Mouse (Mus musculus) E14TG2a.4 (cell line): ENCODE measurements around the gene Megf9.

Experiments
- H3K27me3 ChIP-seq: 2 replicates; pipeline ENCODE4 v1.6.1; 2014; ENCODE audit warnings: low read length, control low read depth; ENCODE audit not compliant: insufficient read depth
- H3K36me3 ChIP-seq: 2 replicates; pipeline ENCODE4 v1.6.1; 2014; ENCODE audit warnings: low read length, control low read depth; ENCODE audit not compliant: insufficient read depth
- H3K4me1 ChIP-seq: replicated peaks from 2 replicates; pipeline ENCODE4 v1.6.1; 2014; ENCODE audit warnings: low read depth, low read length, control low read depth
- H3K4me3 ChIP-seq: replicated peaks from 2 replicates; pipeline ENCODE4 v1.5.1; 2014; ENCODE audit warnings: mild to moderate bottlenecking, low read length
- H3K9me3 ChIP-seq: 2 replicates; pipeline ENCODE4 v1.6.1; 2014; ENCODE audit warnings: low read length, control low read depth
- CTCF ChIP-seq: conservative IDR thresholded peaks from 2 replicates; pipeline ENCODE4 v1.5.1; 2014; ENCODE audit warnings: low read length
- NANOG ChIP-seq: IDR thresholded peaks from 2 replicates; pipeline ENCODE4 v1.6.1; 2014; ENCODE audit warnings: borderline replicate concordance, low read length, mixed read lengths
- POU5F1 ChIP-seq: IDR thresholded peaks from 2 replicates; pipeline ENCODE4 v1.6.1; 2014; ENCODE audit warnings: low read length, borderline replicate concordance

Gene Megf9

DNA sequence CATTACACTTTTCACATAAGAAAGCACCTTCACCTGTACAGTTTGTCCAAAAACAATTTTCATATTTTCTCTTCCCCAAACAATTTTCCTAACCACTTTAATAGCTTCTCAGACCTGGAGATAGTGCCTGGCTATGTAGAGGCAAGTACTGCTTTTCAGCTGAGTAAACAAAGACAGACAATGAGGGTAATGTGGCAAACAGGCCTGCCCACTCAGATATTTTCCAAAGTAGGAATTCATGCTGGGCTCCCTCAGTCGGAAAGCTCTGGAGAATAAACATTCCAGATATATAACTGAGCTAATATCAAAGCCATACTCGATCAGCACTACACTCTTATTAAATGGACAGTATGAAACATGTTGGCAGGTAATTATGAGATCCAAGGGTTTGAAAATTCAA lies 25.2 kb downstream of the Megf9 start:
- H3K4me1 ChIP-seq: no peaks in the 10 kb centered on the region
- no peak for TF ChIP-seq CTCF
- no peak for TF ChIP-seq POU5F1
- no peak for TF ChIP-seq NANOG
- H3K36me3 ChIP-seq: no peaks in the 10 kb centered on the region

DNA sequence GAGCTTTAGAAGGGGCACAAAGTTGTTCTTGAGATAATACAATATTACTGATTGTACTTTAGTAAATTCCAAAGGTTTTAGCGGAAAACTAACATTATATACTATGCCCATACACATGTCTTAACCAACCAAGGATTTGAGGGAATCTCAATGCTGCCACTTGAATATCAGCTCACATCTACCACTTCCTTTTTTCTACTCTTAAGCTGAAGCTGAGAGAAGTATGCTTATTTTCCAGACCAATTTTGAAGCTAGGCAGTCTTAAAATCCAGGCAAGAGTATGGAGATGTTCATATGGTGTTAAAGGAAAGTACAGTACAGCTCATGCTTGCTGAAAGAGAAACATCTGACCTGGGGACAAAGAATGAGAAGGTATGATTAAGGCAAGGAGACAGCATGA lies 26.6 kb downstream of the Megf9 start:
- TF ChIP-seq CTCF (no peak), POU5F1 (no peak), NANOG (no peak)
- no peaks in the 10 kb centered on the region for H3K4me1 ChIP-seq

More for the DNA sequence above, 25.2 kb downstream of the Megf9 start:
- Histone ChIP-seq H3K4me3 (no peak overlapping the region), H3K9me3 (no peaks in the 10 kb centered on the region), H3K27me3 (no peaks in the 10 kb centered on the region)

DNA sequence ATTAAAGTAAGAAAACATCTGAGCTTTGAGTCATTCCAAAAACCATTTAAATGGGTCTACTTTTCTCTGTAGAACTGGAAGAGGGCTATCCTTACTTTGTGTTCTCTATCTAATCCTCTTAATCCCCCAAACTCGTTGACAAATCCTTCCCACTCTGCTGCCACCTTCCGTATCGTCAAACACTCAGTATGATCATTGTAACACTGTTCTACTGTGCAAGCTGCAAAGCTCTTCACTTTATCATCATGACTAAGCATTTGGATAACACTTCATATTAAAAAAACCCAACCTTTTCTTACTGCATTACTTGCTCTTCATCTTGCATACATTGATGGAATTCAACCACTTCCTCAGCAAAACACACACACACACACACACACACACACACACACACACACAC lies 28.8 kb downstream of the Megf9 start:
- Histone ChIP-seq H3K27me3 (no peaks in the 10 kb centered on the region), H3K36me3 (no peaks in the 10 kb centered on the region), H3K4me3 (no peak overlapping the region), H3K9me3 (no peaks in the 10 kb centered on the region), H3K4me1 (no peaks in the 10 kb centered on the region)
- TF ChIP-seq CTCF (no peak), POU5F1 (no peak), NANOG (no peak)

More for the DNA sequence above, 26.6 kb downstream of the Megf9 start:
- Histone ChIP-seq H3K36me3 (no peaks in the 10 kb centered on the region), H3K4me3 (no peak overlapping the region), H3K9me3 (no peaks in the 10 kb centered on the region), H3K27me3 (no peaks in the 10 kb centered on the region)

DNA sequence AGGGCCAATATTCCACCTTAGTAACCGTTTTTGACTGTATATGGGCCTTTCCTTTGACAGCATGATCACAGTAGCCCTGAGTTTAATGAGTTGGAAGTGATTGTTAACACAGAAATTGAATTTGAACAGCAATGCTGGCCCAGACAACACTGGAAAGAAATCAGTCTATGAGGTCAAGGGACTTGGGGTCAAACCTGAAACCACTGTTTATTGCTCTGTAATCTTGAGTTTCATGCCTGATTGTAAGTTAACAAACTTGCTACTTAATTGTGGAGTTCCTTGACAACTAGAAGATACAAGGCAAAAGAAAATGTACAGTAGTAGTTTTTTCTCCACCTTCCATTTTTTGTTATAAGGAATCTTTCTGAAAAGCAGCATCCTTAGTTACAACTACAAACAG lies 31.0 kb downstream of the Megf9 start:
- Histone ChIP-seq H3K27me3 (no peaks in the 10 kb centered on the region), H3K36me3 (no peaks in the 10 kb centered on the region), H3K4me1 (no peaks in the 10 kb centered on the region), H3K4me3 (no peak overlapping the region), H3K9me3 (no peaks in the 10 kb centered on the region)
- TF ChIP-seq POU5F1 (no peak), NANOG (no peak), CTCF (no peak)

DNA sequence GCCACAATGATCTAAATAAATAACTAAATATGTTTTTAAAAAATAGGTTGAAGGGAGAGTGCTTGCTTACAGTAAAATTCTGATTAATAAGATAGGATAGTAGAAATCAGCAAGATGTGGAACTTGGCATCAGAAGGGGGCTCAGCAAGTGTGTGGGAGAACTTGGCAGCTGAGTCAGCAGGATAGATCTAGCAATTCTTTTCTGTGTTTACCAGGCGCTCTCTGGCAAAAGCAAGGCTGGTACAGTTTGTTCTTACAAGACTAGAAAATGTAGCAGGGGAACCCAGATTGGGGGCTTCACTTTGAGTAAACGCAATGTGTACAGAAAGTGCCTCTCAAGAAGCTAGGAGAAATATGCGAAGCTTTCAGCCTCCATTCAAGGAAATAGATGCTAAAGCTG lies 35.5 kb downstream of the Megf9 start:
- no peaks in the 10 kb centered on the region for H3K27me3 ChIP-seq
- H3K36me3 ChIP-seq: no peaks in the 10 kb centered on the region
- no peaks in the 10 kb centered on the region for H3K9me3 ChIP-seq
- H3K4me3 ChIP-seq: no peak overlapping the region
- H3K4me1 ChIP-seq: no peaks in the 10 kb centered on the region
- no peak for TF ChIP-seq NANOG
- TF ChIP-seq CTCF: no peak
- TF ChIP-seq POU5F1: no peak

DNA sequence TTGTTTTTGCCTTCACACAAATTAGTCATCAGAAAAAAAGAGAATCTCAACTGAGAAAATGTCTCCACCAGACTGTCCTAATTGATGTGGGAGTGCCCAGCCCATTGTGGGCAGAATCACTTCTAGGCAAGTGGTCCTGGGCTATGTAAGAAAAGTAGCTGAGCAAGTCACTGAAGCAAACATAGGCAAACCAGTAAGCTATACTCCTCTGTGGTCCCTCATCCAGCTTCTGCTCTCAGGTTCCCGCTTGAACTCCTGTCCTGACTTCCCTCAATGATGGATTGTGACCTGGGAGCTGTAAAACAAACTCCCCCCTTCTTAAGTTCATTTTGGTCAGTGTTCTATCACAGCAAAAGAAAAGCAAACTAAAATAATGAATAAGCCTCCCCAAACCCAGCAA lies 37.8 kb downstream of the Megf9 start:
- no peaks in the 10 kb centered on the region for H3K36me3 ChIP-seq
- TF ChIP-seq CTCF (no peak), NANOG (no peak), POU5F1 (no peak)
- no peaks in the 10 kb centered on the region for H3K27me3 ChIP-seq
- H3K9me3 ChIP-seq: no peaks in the 10 kb centered on the region
- H3K4me3 ChIP-seq: no peak overlapping the region
- no peaks in the 10 kb centered on the region for H3K4me1 ChIP-seq

DNA sequence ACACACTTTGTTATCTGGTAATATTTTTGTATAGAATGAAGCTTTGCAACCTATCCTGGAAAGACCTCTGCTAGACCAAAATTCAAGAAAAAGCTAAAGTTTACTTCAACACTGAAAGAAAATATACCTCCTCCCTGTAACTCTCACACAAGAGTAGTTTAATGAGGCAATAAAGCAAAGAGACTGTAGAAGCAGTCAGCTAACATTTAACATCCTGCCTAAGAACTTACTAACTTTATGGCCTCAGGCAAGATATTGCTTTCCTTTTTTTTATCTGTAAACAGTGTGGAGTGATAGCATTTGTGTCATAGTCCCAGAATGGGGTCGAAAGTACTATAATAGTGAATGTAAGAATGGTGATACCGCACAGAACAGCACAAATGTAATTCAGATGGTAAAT lies 45.0 kb downstream of the Megf9 start:
- no peaks in the 10 kb centered on the region for H3K36me3 ChIP-seq
- H3K9me3 ChIP-seq: no peaks in the 10 kb centered on the region
- no peaks in the 10 kb centered on the region for H3K27me3 ChIP-seq
- H3K4me3 ChIP-seq: no peak overlapping the region
- TF ChIP-seq CTCF: no peak
- TF ChIP-seq POU5F1: no peak
- TF ChIP-seq NANOG: no peak
- no peaks in the 10 kb centered on the region for H3K4me1 ChIP-seq

DNA sequence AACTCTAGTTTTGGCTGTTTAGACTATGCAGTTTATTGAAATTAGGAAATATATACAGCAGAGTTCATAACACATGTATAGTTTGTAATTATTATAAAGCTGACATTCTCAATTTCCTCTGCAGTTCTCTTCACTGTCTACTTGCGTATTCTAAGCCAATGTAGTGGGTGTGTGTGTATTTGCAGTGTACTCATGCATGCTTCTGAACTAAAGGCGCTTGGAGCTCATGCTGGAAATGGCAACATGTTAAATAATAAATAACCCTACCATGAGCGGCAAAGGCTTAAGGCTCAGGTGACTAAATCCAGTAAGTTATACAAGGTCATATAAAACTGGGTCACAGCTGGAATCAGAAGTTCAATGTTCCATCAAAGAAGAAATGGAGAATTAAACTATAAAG lies 46.4 kb downstream of the Megf9 start:
- Histone ChIP-seq H3K4me3 (no peak overlapping the region), H3K27me3 (no peaks in the 10 kb centered on the region), H3K36me3 (no peaks in the 10 kb centered on the region), H3K9me3 (no peaks in the 10 kb centered on the region), H3K4me1 (no peaks in the 10 kb centered on the region)
- TF ChIP-seq NANOG (no peak), POU5F1 (no peak), CTCF (no peak)

DNA sequence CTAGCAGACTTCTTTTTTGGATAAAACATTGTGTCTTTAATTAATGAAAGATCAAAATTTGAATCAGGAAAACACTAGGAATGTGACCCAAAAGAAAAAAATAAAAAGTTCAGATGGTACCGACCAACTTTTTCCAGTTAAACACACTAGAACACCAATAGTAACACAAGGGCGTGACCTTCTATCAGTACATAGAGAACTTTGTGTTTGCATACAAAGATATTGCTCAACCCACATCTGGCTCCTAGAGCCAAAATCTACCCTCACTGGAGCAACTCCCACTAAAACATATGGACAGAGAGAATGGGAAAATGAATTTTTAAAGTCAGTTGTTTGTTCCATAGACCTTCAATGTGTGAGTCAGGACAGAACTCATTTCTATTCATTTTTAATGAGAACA lies 50.7 kb downstream of the Megf9 start:
- H3K4me1 ChIP-seq: no peaks in the 10 kb centered on the region
- no peak overlapping the region for H3K4me3 ChIP-seq
- no peaks in the 10 kb centered on the region for H3K36me3 ChIP-seq
- H3K9me3 ChIP-seq: no peaks in the 10 kb centered on the region
- no peaks in the 10 kb centered on the region for H3K27me3 ChIP-seq
- TF ChIP-seq NANOG (no peak), POU5F1 (no peak), CTCF (no peak)
